Mouse (Mus musculus): ENCODE measurements around the gene Fam129c.

Gene Fam129c

GRCm38 (mm10) chr8:71574426-71574825 lies 23.0 kb upstream of the Fam129c start:
- DNase-seq (ENCODE audit: low spot score in 2 of 2) = no peak

DNA sequence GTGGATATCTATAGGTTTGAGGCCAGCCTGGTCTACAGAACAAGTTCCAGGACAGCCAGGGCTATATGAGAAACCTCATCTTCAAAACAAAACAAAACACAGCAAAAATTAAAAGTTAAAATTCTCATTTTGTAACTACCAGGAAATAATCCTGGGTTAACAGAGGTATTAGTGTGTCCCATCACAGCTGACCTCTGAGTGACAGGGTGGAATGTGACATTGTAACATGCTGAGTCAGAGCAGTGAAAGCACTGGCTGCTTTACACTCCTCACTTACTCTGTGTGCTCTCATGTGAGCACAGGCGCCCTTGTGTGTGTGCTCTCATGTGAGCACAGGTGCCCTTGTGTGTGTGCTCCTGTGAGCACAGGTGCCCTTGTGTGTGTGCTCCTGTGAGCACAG lies 22.4 kb upstream of the Fam129c start:
- no peak for DNase-seq (ENCODE audit: low spot score in 2 of 2)

GRCm38 (mm10) chr8:71577856-71578387 lies 19.5 kb upstream of the Fam129c start:
- no peak for DNase-seq (ENCODE audit: low spot score in 2 of 2)

GRCm38 (mm10) chr8:71579009-71579408 lies 18.4 kb upstream of the Fam129c start:
- no peak for DNase-seq (ENCODE audit: low spot score in 2 of 2)

DNA sequence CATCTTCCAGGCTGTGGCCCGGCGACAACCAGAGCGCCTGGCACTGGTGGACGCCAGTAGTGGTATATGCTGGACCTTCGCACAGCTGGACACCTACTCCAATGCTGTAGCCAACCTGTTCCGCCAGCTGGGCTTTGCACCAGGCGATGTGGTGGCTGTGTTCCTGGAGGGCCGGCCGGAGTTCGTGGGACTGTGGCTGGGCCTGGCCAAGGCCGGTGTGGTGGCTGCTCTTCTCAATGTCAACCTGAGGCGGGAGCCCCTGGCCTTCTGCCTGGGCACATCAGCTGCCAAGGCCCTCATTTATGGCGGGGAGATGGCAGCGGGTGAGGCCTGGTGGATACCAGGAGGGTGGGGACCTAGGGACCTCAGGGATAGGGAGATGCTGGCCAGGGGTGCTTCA lies 18.0 kb upstream of the Fam129c start:
- peak in 1 of 2 experiments; percentile 7 for DNase-seq (ENCODE audit: low spot score in 2 of 2)

- peak in 1 of 2 experiments; percentile 8 for DNase-seq (ENCODE audit: low spot score in 2 of 2)
Measured at GRCm38 (mm10) chr8:71580201-71580600, 17.2 kb upstream of the Fam129c start.

GRCm38 (mm10) chr8:71586891-71587290 lies 10.6 kb upstream of the Fam129c start:
- DNase-seq (ENCODE audit: low spot score in 2 of 2) = no peak

DNA sequence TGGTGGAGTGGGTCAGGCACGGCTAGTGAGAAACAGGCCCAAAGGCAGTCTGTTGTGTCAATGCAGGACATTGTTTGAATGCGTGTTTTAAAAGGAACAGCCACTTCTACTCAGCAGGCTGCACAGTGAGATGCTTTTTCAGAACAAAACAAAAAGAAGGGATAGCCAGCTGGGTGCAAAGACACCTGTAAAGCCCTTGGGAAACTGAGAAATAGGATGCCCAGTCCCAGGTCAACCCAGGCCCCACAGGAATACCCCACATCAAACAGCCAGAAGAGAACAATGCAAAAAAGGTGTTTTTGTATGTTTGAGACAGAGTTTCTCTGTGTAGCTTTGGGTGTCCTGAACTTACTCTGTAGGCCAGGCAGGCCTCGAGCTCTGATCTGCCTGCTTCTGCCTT lies 8.7 kb upstream of the Fam129c start:
- DNase-seq (ENCODE audit: low spot score in 2 of 2) = no peak

DNA sequence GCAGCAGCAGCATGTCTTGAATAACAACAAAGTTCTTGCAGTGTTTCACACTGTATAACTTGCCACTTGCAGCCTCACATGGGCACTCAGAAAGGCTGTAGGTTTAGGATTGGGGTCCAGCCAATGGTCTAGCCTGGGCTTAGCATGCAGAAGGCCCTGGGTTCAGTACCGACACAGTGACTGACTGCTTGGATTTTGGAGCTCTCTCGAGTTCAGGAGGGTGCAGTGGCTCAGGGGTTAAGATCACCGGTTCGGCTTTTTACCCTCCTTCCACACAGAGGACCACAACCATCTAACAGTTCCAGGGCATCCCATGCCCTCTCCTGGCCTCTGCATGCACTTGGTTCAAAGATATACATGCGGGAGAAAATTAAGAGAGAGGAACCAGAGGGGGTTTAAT lies 6.4 kb upstream of the Fam129c start:
- no peak for DNase-seq (ENCODE audit: low spot score in 2 of 2)

GRCm38 (mm10) chr8:71591471-71592373 lies 5.7 kb upstream of the Fam129c start, which contains the start of gene Pgls:
Gene Pgls (plus strand): TSS chr8:71592176.
- peak; percentile 92 to 95 for DNase-seq (ENCODE audit: low spot score in 2 of 2)

DNA sequence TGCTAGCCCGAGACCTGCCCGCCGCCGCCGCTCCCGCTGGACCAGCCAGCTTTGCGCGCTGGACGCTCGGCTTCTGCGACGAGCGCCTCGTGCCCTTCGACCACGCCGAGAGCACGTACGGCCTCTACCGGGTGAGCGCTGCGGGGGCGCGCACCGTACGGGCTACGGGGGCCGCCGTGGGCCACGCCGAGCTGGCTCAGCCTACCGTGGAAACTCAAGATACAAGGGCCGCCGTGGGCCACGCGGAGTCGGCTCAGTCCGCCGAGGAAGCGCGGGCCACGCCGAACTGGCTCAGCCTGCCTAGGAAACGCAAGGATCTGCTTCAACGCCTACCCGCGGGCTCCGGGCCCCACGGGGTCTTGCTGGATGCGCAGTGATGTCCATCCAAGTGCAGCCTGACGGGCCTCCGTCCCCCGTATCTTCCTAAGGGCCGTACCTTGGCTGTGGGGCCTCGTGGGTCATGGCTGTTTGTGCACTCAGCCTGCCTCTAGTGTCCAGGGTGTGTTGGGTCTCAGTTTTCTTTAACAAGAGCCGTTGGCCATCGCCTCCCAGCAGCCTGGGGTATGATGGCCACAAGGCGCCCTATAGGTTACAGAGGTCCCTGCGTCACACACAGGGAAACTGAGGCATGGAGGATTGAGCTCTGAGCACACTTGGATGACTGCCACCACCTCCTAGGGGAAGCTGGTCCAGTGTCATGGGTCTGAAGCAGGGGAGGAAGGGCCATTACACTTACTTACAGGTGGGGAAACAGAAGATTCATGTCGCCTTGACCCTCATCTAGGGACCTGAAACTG lies 4.9 kb upstream of the Fam129c start:
- DNase-seq (ENCODE audit: low spot score in 2 of 2) = peak; percentile 81 to 84

DNA sequence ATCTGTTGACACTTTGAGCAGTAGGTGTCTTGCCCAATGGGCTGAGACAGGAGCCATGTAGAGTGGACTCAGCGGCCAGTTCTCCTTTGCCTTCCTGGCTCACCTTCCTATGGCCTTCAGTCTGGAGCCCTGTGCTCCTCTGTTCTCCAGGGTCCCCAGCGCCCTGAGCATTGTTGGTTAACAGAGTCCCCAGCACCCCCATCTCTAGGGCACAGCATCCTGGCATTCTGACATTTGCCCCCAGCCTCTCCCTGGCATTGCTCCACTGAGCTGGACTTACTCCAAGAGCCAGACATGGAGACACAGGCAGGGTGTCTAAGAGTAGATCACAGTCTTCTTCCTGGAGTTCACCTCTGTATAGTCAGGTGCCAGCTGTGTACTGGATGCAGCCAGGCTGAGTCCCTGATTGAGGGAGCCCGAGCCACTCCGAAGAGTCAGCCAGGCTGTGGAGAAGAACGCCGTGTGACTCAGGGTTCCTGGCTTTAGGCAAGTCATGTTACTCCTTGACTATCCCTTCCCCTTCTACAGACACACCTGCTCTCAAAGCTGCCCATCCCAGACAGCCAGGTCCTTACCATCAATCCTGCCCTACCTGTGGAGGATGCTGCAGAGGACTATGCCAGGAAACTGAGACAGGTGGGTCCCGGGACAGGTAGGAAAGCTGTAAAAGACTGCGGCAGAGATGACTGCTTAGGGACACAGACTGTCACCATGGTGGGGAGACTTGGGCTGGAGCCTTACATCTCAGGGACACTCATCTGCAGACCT lies 3.7 kb upstream of the Fam129c start:
- DNase-seq (ENCODE audit: low spot score in 2 of 2) = no peak

DNA sequence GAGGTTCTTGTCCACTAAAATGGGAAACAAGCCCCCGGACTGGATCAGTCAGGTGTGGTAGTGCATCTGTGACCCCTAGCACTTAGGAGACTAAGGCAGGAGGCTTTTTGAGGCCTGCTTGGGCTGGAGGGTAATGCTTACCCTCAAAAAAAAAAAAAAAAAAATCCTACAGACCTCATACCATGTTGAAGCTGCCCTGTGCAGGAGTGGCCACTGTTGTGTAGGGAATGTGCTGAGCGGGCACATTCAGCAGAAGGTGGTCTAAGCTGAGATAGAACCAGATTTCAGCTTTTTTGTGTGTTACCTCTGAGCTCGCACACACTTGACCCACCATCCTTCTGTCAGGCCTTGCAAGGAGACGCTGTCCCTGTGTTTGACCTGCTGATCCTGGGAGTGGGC lies 3.1 kb upstream of the Fam129c start:
- DNase-seq (ENCODE audit: low spot score in 2 of 2) = no peak

GRCm38 (mm10) chr8:71595862-71596261 lies 1.6 kb upstream of the Fam129c start:
- peak; percentile 74 to 83 for DNase-seq (ENCODE audit: low spot score in 2 of 2)

GRCm38 (mm10) chr8:71596384-71596783 lies 1.1 kb upstream of the Fam129c start:
- no peak for DNase-seq (ENCODE audit: low spot score in 2 of 2)

- no peak for DNase-seq (ENCODE audit: low spot score in 2 of 2)
Measured at GRCm38 (mm10) chr8:71596798-71597197, 650 bp upstream of the Fam129c start.

DNA sequence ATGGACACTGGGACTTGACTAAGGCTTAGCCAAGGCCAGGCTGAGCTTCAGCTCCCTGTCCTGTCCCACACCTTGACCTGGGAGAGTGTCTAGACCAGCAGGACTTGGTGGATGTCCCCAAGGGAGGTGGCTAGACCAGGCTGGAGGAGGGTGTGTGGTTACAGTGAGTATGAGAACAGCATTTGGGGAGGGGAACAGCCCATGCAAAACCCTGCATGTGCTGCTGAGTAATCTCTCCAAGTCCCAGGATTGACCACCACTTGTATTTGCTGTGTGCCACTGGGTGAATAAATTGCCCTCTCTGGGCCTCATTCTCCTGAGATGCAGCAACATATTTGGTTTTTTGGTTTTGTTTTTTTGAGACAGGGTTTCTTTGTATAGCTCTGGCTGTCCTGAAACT lies 927 bp downstream of the Fam129c start:
- no peak for DNase-seq (ENCODE audit: low spot score in 2 of 2)

- no peak for DNase-seq (ENCODE audit: low spot score in 2 of 2)
Measured at GRCm38 (mm10) chr8:71598841-71599240, 1.4 kb downstream of the Fam129c start.

DNA sequence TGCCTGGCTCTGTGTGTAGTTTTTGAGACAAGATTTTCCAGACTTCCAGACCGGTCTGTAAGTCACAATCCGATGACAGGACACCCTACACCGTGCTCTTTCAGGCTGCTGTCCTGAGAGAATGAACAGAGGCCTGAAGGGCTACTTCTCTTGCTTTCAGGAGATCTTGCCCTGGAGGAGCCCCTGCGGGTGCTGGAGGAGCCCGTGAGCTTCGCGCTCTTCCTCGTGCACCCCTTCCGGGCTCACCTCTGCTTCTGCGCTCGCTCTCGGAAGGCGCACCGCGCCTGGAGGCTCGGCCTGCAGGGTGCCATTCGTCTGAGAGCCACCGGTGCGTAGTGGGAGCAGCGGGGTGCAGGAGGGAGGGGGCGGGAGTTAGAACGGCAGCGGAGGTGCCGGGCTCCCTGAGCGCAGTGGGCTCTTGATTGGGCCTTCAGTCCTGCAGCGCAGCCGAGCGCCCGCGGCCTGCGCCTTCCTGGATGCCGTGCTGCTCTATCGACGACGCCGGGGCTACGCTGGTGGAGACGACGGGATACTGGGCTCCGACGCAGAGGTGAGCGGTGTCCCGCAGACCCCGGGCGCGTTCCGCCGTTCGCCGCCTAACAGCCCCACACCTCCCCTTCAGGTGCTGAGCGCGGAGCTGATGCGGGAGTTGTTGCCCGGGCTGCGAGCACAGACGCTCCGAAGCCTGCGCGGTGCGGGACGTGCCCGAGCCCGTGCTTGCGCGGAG lies 4.7 kb downstream of the Fam129c start:
- no peak for DNase-seq (ENCODE audit: low spot score in 2 of 2)

DNA sequence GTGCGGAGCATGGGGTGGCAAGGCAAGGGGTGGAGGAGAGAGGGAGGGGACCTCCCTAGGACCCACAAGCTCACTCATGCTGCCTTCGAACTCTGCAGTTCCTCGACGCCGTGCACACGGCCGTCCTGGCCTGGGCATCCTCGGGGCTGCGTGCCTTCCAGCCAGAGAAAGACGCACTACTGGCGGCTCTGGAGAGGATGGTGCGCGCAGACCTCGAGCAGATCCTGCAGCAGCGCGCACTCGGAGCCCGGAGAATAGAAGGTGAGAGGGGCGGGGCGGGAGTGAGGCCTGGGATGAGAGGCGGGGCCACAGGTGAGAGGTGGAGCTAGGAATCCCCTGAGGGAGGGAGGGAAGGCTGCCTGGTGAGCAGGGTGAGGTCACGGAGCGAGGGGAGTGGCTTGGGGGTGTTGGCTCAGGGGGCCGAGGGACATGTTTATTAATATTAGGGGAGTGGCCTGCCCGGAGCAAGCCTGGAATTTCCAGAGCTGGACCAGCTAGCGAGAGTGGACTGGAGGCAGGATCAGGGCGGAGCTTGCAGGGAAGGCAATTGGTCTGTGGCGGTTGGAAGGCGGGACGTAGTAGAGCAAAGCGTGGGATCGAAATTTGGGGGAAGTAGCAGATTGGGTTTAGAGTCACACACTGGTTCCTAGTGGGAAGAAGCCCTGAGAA lies 5.4 kb downstream of the Fam129c start:
- no peak for DNase-seq (ENCODE audit: low spot score in 2 of 2)
